Mouse (Mus musculus) urinary bladder, postnatal 25 days (tissue): ENCODE results near the gene Usp29.

ENCODE experiments used
- DNase-seq: peaks from one replicate; pipeline ENCODE4 v3.0.0; 2022; ENCODE audit warnings: low spot score

Gene Usp29

GRCm38 (mm10) chr7:6816706-6817376 is 86.5 kb downstream of the Usp29 start:
- DNase-seq = no peak

GRCm38 (mm10) chr7:6820296-6820695 is 89.9 kb downstream of the Usp29 start:
- no peak for DNase-seq

GRCm38 (mm10) chr7:6822633-6823032 is 92.3 kb downstream of the Usp29 start:
- DNase-seq = no peak

GRCm38 (mm10) chr7:6823673-6824072 is 93.3 kb downstream of the Usp29 start:
- no peak for DNase-seq

GRCm38 (mm10) chr7:6825966-6826647 is 95.7 kb downstream of the Usp29 start:
- DNase-seq = peak; percentile 41

- DNase-seq = no peak
These were observed 98.8 kb downstream of the Usp29 start for GRCm38 (mm10) chr7:6829148-6829547.

- DNase-seq = no peak
These were observed 104.6 kb downstream of the Usp29 start for GRCm38 (mm10) chr7:6834950-6835349.

GRCm38 (mm10) chr7:6835351-6835750 is 105.0 kb downstream of the Usp29 start:
- DNase-seq = no peak

GRCm38 (mm10) chr7:6837297-6837925 is 107.0 kb downstream of the Usp29 start:
- no peak for DNase-seq

GRCm38 (mm10) chr7:6837926-6838554 is 107.7 kb downstream of the Usp29 start:
- no peak for DNase-seq

- no peak for DNase-seq
These were observed 110.5 kb downstream of the Usp29 start for GRCm38 (mm10) chr7:6840860-6841259.

GRCm38 (mm10) chr7:6849495-6849894 is 119.1 kb downstream of the Usp29 start:
- no peak for DNase-seq

GRCm38 (mm10) chr7:6850321-6850720 is 119.9 kb downstream of the Usp29 start:
- DNase-seq = no peak

- DNase-seq = no peak
These were observed 120.9 kb downstream of the Usp29 start for GRCm38 (mm10) chr7:6851256-6851655.

- DNase-seq = no peak
These were observed 121.5 kb downstream of the Usp29 start for GRCm38 (mm10) chr7:6851717-6852503.

GRCm38 (mm10) chr7:6855613-6856405 is 125.4 kb downstream of the Usp29 start:
- no peak for DNase-seq

- DNase-seq = no peak
These were observed 128.4 kb downstream of the Usp29 start for GRCm38 (mm10) chr7:6858694-6859270.

- DNase-seq = no peak
These were observed 130.3 kb downstream of the Usp29 start for GRCm38 (mm10) chr7:6860689-6861088.

- DNase-seq = no peak
These were observed 136.0 kb downstream of the Usp29 start for GRCm38 (mm10) chr7:6866351-6866750.

- no peak for DNase-seq
These were observed 138.5 kb downstream of the Usp29 start for GRCm38 (mm10) chr7:6868831-6869230.

- no peak for DNase-seq
These were observed 139.2 kb downstream of the Usp29 start for GRCm38 (mm10) chr7:6869556-6869955.
